Mouse (Mus musculus) CD4-positive, CD25-positive, alpha-beta regulatory T cell, adult 2 months (primary cell): ENCODE data around the gene Klf3.

Experiments
- DNase-seq: peaks from one replicate; pipeline ENCODE4 v3.0.0-alpha.2; 2012; ENCODE audit warnings: low read depth, low spot score

Klf3 gene

GRCm38 (mm10) chr5:64809257-64809656, 6.1 kb downstream of the Klf3 start:
- no peak for DNase-seq

- peak; percentile 43 for DNase-seq
These were observed 6.7 kb downstream of the Klf3 start for GRCm38 (mm10) chr5:64809864-64810263.

GRCm38 (mm10) chr5:64810860-64811499, 7.8 kb downstream of the Klf3 start:
- DNase-seq = peak; percentile 37

- peak; percentile 62 for DNase-seq
These were observed 8.4 kb downstream of the Klf3 start for GRCm38 (mm10) chr5:64811500-64812123.

- DNase-seq = peak; percentile 53
These were observed 9.2 kb downstream of the Klf3 start for GRCm38 (mm10) chr5:64812124-64812982.

- no peak for DNase-seq
These were observed 9.8 kb downstream of the Klf3 start for GRCm38 (mm10) chr5:64812983-64813304.

- peak; percentile 95 for DNase-seq
These were observed 10.2 kb downstream of the Klf3 start for GRCm38 (mm10) chr5:64813361-64813760.

- peak; percentile 47 for DNase-seq
These were observed 11.2 kb downstream of the Klf3 start for GRCm38 (mm10) chr5:64814416-64814815.

- no peak for DNase-seq
These were observed 12.4 kb downstream of the Klf3 start for GRCm38 (mm10) chr5:64815631-64816030.

GRCm38 (mm10) chr5:64816290-64816973, 13.2 kb downstream of the Klf3 start:
- DNase-seq = no peak

- DNase-seq = no peak
These were observed 13.7 kb downstream of the Klf3 start for GRCm38 (mm10) chr5:64816974-64817296.

- peak; percentile 88 for DNase-seq
These were observed 16.2 kb downstream of the Klf3 start for GRCm38 (mm10) chr5:64819390-64819789.

GRCm38 (mm10) chr5:64820138-64820537, 16.9 kb downstream of the Klf3 start:
- DNase-seq = no peak

- no peak for DNase-seq
These were observed 18.1 kb downstream of the Klf3 start for GRCm38 (mm10) chr5:64821294-64821693.

GRCm38 (mm10) chr5:64821964-64822363, 18.8 kb downstream of the Klf3 start:
- DNase-seq = no peak

- no peak for DNase-seq
These were observed 20.2 kb downstream of the Klf3 start for GRCm38 (mm10) chr5:64823431-64823830.

GRCm38 (mm10) chr5:64824765-64825164, 21.6 kb downstream of the Klf3 start:
- no peak for DNase-seq

GRCm38 (mm10) chr5:64825496-64825895, 22.3 kb downstream of the Klf3 start:
- DNase-seq = no peak

- no peak for DNase-seq
These were observed 24.0 kb downstream of the Klf3 start for GRCm38 (mm10) chr5:64827151-64827550.

GRCm38 (mm10) chr5:64828314-64828713, 25.1 kb downstream of the Klf3 start:
- DNase-seq = no peak

- DNase-seq = no peak
These were observed 26.4 kb downstream of the Klf3 start for GRCm38 (mm10) chr5:64829606-64830005.

GRCm38 (mm10) chr5:64830773-64831172, 27.6 kb downstream of the Klf3 start:
- DNase-seq = no peak
